Mouse (Mus musculus): Measurements from ENCODE around the gene Clasp1. TPM values are rescaled to one million over a fixed set of nuclear protein-coding genes. Genes with fewer than 3 reads are reported as not detected.

Gene Clasp1
- 42.6 TPM for polyA plus RNA-seq (2015; fragmentation: Illumina TruSeq; extraction: RNeasy Lipid Tissue Mini Kit (QIAGEN cat#74804); ENCODE audit: low read depth, low replicate concordance)

GRCm38 (mm10) chr1:118388757-118389453, at the start of gene Clasp1:
Gene Clasp1 (plus strand): TSS chr1:118389058.

DNA sequence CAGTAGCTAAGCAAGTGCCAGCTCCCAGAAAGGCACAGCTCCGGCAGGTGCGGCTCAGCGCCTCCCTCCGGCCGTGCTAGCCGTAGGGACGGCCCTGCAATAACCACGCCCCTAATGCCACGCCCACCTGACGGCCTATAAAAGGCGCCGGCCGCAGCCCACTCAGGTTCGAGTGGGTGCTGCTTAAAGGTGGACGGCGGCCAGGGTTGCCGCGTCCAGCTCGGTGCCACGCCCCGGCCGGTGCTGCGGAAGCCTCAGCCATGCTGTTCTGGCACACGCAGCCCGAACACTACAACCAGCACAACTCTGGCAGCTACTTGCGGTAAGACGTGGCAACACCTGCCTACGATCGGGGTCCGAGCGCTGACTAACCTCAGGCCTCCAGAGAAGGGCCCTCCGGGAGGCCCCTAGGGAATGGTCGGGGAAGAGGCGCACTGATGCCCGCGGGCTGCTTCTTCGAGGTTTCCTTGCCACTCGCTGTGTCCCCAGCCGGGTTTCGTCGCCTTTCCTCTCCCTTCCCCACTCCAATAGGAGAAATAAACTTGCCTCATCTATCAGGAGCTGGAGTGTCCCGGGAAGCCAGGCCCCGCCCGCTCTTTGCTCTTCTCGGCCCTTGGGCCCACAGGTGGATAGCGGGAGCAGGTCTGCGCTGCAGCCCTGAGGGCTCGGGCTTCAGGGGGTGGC, 239.1 kb downstream of the Clasp1 start, which contains the start of gene Tfcp2l1:
Gene Tfcp2l1, plus strand, starts transcription at position 165 of the 684 bp plus-strand sequence.

Other genes with a start within 250 kb of the Clasp1 start
- not detected for gene Gm29106, start 212.5 kb upstream of the Clasp1 start, polyA plus RNA-seq (2015; fragmentation: Illumina TruSeq; extraction: RNeasy Lipid Tissue Mini Kit (QIAGEN cat#74804); ENCODE audit: low read depth, low replicate concordance)
- 107 TPM for gene Tsn, start 77.3 kb upstream of the Clasp1 start, polyA plus RNA-seq (2015; fragmentation: Illumina TruSeq; extraction: RNeasy Lipid Tissue Mini Kit (QIAGEN cat#74804); ENCODE audit: low read depth, low replicate concordance)
- gene Nifk, start 67.2 kb upstream of the Clasp1 start, polyA plus RNA-seq (2015; fragmentation: Illumina TruSeq; extraction: RNeasy Lipid Tissue Mini Kit (QIAGEN cat#74804); ENCODE audit: low read depth, low replicate concordance), result 31.6 TPM
- gene Tfcp2l1, start 238.9 kb downstream of the Clasp1 start, polyA plus RNA-seq (2015; fragmentation: Illumina TruSeq; extraction: RNeasy Lipid Tissue Mini Kit (QIAGEN cat#74804); ENCODE audit: low read depth, low replicate concordance), result 1.7 TPM

Measured in brain, adult 10 weeks (tissue).